Mouse (Mus musculus): Measurements from ENCODE around the gene Hoxb7. TPM values are rescaled to one million over a fixed set of nuclear protein-coding genes. Genes with fewer than 3 reads are reported as not detected.

Hoxb7 gene
- polyA plus RNA-seq, 1 experiment from 2014 or later: 0.51 TPM

DNA sequence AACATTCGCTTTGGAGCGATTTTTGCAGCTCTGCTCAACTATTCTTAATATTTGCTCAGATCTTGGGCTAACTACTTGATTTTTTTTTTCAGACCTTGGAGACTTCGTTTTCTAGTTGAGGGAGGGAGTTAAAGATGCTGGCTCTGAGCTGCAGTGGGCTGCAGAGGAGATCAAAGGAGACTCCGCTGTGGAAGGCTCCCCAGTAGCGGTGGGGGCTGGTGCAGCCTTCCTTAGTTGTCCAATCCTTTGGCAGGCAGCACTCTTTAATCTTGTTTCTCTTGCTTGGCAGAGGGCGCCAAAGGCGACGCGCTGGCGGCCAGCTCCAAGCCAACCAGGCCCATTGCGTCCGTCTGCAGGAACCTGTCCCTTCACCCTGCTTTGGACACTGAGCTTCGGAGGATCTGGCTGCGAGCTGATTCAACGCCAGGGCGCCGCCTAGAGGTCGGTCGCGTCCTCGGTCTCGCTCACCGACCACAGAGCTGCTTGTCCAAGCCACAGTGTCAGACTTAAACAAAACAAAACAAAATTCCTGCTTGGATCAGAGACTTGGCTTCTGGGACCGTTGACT is 25.0 kb upstream of the Hoxb7 start:
- H3K27ac ChIP-seq (ENCODE audit: low read depth): no peak overlapping the region
- H3K9ac ChIP-seq (replicated peaks): no peak overlapping the region
- H3K27me3 ChIP-seq (ENCODE audit: insufficient read depth, low read length): peaks cover 97% of the 10 kb centered on the region
- WGBS (ENCODE audit: insufficient replicate concordance): 4% methylated on average over 24 of the region's 24 CpGs
- TF ChIP-seq CTCF (IDR thresholded peaks at IDR 0.05; ENCODE audit: low read depth) (peak; percentile 75), EP300 (IDR thresholded peaks at IDR 0.05; ENCODE audit: low read depth) (no peak)
- H3K9me3 ChIP-seq (ENCODE audit: low read length): no peaks in the 10 kb centered on the region
- DNase-seq (peak; percentile 76), ATAC-seq (no peak)
- no peaks in the 10 kb centered on the region for H3K4me1 ChIP-seq (ENCODE audit: insufficient read depth)
- no peak overlapping the region for H3K4me3 ChIP-seq (ENCODE audit: low read depth, low read length)
- no peaks in the 10 kb centered on the region for H3K36me3 ChIP-seq (replicated peaks; ENCODE audit: insufficient read depth, low read length)
- H3K4me2 ChIP-seq (ENCODE audit: low read depth, low read length): no peak overlapping the region

DNA sequence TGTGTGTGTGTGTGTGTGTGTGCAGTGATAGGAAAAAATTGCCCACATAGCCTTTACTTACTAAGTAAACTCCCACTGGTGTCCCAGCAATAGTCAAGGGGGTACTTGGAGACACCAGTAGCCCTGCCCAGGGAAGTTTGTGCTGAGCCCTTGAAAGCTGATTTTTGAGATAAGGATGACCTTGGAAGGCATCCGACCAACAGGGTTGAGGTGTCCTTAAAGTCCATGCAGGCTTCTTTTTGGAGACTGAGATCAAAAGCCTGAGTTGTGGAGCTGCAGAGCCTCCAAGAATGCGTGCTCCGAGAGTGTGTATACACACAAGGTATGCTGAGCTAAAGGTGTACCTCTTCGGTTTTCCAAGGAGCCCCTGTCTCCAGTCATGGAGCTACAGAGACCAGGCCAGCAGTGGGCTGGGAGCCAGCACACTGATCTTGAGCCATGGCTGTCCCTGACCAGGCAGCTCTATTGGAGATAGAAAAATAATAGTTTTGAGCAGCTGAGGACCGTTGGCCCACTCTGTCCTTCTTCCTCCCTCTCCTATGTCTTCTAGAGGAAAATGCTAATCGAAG is 24.1 kb upstream of the Hoxb7 start:
- 27% methylated on average over 6 of the region's 6 CpGs for WGBS (ENCODE audit: insufficient replicate concordance)
- no peak for ATAC-seq
- no peak overlapping the region for H3K27ac ChIP-seq (ENCODE audit: low read depth)
- no peak overlapping the region for H3K9ac ChIP-seq (replicated peaks)
- no peak for DNase-seq
- TF ChIP-seq CTCF (IDR thresholded peaks at IDR 0.05; ENCODE audit: low read depth) (no peak), EP300 (IDR thresholded peaks at IDR 0.05; ENCODE audit: low read depth) (no peak)
- no peak overlapping the region for H3K4me3 ChIP-seq (ENCODE audit: low read depth, low read length)
- H3K4me2 ChIP-seq (ENCODE audit: low read depth, low read length): no peak overlapping the region
- H3K36me3 ChIP-seq (replicated peaks; ENCODE audit: insufficient read depth, low read length): no peaks in the 10 kb centered on the region
- no peaks in the 10 kb centered on the region for H3K9me3 ChIP-seq (ENCODE audit: low read length)
- H3K4me1 ChIP-seq (ENCODE audit: insufficient read depth): no peaks in the 10 kb centered on the region
- peaks cover 97% of the 10 kb centered on the region for H3K27me3 ChIP-seq (ENCODE audit: insufficient read depth, low read length)

DNA sequence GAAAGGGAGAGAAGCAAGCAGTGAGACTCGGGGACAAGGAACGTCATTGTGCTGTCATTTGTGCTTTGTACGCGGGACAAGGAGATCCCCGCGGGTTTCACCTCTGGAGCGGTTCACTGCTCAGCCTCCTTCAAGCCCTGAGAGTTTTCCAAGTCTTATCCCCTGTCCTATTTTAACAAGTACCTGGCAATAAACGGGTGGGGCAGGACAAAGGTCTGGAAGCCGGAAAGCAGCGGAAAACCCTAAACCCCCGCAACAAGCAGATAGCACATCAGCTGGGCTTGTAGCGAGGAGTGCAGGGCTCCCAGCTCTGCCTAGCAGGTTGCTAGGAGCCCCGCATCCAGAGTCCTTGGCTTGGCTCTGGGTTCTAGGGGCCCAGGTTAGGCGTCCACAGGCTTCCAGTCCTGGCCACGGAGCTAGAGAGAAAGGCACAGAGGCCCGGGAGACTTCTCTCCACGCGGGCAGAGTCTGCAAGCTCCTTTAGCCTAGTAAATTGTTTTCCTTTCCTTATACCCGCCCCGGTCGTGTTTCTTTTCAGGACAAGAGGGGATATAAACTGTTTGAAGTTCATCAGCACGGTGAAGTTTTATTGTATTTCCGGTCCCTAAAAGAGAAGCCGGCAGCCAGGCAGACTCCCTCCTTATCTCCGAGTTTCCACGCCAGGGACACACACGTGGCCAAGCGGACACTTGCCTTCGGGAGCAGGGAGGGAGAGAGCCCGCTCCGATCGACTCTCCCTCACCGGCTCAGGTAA is 22.6 kb upstream of the Hoxb7 start:
- Histone ChIP-seq H3K4me3 (ENCODE audit: low read depth, low read length) (no peak overlapping the region), H3K27ac (ENCODE audit: low read depth) (no peak overlapping the region), H3K9ac (replicated peaks) (no peak overlapping the region), H3K27me3 (ENCODE audit: insufficient read depth, low read length) (peaks cover 98% of the 10 kb centered on the region), H3K4me2 (ENCODE audit: low read depth, low read length) (no peak overlapping the region), H3K36me3 (replicated peaks; ENCODE audit: insufficient read depth, low read length) (no peaks in the 10 kb centered on the region), H3K9me3 (ENCODE audit: low read length) (no peaks in the 10 kb centered on the region), H3K4me1 (ENCODE audit: insufficient read depth) (no peaks in the 10 kb centered on the region)
- no peak for TF ChIP-seq EP300 (IDR thresholded peaks at IDR 0.05; ENCODE audit: low read depth)
- TF ChIP-seq CTCF (IDR thresholded peaks at IDR 0.05; ENCODE audit: low read depth): no peak
- WGBS (ENCODE audit: insufficient replicate concordance): 9% methylated on average over 33 of the region's 33 CpGs
- DNase-seq (no peak), ATAC-seq (no peak)

DNA sequence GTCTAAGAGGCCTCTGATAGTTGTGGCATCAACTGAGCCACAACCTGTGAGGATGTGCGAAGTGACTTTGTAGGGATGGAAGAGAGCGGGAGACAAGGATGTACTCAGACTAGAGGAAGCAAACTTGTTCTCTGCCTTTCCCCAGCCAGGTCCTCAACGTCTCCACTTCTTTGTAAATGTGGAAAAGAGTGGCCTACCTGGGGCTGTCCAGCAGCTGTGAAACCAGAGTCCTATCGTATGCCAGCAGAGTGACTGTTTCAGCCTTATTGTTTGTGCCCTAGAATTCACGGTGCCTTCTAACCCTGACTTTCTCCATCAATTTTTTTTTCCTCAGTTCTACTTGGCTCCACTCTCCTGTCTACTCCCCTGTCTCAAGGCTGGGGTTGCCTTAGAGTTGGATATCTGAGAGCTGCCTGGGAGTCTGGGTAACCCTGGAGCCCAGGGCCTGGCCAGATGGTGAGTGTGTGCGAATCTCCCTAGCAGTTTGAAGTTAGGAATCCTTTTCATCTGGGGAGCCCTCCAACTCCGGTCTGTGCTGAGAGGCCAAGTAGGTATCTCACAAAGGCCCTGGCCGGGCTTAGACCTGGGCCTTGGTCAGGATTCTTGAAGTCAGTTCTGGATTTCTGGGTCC is 21.9 kb upstream of the Hoxb7 start:
- ATAC-seq: no peak
- no peak overlapping the region for H3K4me3 ChIP-seq (ENCODE audit: low read depth, low read length)
- H3K4me1 ChIP-seq (ENCODE audit: insufficient read depth): no peaks in the 10 kb centered on the region
- H3K36me3 ChIP-seq (replicated peaks; ENCODE audit: insufficient read depth, low read length): no peaks in the 10 kb centered on the region
- no peak overlapping the region for H3K27ac ChIP-seq (ENCODE audit: low read depth)
- H3K4me2 ChIP-seq (ENCODE audit: low read depth, low read length): no peak overlapping the region
- no peaks in the 10 kb centered on the region for H3K9me3 ChIP-seq (ENCODE audit: low read length)
- DNase-seq: no peak
- no peak overlapping the region for H3K9ac ChIP-seq (replicated peaks)
- 37% methylated on average over 8 of the region's 8 CpGs for WGBS (ENCODE audit: insufficient replicate concordance)
- TF ChIP-seq CTCF (IDR thresholded peaks at IDR 0.05; ENCODE audit: low read depth) (no peak), EP300 (IDR thresholded peaks at IDR 0.05; ENCODE audit: low read depth) (no peak)
- peaks cover 98% of the 10 kb centered on the region for H3K27me3 ChIP-seq (ENCODE audit: insufficient read depth, low read length)

DNA sequence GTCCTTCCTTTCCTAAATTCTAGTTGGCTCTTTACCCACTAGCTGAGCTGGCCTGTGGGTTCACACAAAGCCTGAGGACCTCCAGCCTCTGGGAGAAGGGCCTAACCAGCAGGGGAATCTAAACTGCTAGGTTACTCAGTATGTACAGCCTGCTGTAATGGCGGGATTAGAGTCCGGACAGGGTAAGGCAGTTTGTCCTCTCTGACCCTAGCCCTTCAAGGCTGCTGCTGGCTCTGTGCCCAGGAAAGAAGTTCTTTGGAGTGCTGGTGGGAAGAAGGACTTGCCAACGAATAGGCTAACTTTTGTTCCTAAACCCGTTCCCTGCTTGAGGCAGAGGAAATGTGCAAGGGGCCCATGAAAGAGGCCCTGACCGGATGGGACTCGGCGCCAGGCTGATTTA is 20.5 kb upstream of the Hoxb7 start:
- DNase-seq: no peak
- H3K27ac ChIP-seq (ENCODE audit: low read depth): no peak overlapping the region
- no peaks in the 10 kb centered on the region for H3K9me3 ChIP-seq (ENCODE audit: low read length)
- peaks cover 99% of the 10 kb centered on the region for H3K27me3 ChIP-seq (ENCODE audit: insufficient read depth, low read length)
- H3K4me3 ChIP-seq (ENCODE audit: low read depth, low read length): no peak overlapping the region
- H3K4me2 ChIP-seq (ENCODE audit: low read depth, low read length): no peak overlapping the region
- no peak for ATAC-seq
- no peaks in the 10 kb centered on the region for H3K36me3 ChIP-seq (replicated peaks; ENCODE audit: insufficient read depth, low read length)
- TF ChIP-seq EP300 (IDR thresholded peaks at IDR 0.05; ENCODE audit: low read depth) (no peak), CTCF (IDR thresholded peaks at IDR 0.05; ENCODE audit: low read depth) (no peak)
- H3K9ac ChIP-seq (replicated peaks): no peak overlapping the region
- no peaks in the 10 kb centered on the region for H3K4me1 ChIP-seq (ENCODE audit: insufficient read depth)
- WGBS (ENCODE audit: insufficient replicate concordance): 14% methylated on average over 7 of the region's 7 CpGs
